Mouse (Mus musculus): Measurements from ENCODE around the gene Iqsec1.

DNA sequence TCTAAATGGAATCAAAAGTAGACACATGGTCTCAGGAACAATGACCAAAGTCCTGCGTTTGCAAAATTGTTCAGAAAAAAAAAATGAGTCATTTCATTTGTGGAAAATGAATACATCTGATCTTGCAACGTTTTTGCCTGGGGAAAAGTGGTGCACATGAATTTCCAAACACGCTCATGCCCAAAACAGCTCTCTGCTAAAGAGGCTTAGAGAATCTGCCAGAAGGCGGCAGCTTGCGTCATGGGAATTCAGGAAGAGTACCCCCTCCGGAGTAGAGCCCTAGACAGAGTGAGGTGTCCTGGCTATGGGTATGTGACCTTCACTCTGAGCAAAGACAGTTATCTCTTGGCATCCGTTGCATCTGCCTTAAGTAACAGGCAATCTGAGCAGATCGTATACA, 116.9 kb downstream of the Iqsec1 start:
- TF ChIP-seq CTCF (IDR thresholded peaks at IDR 0.05; ENCODE audit: low read depth) = no peak
- no peak for TF ChIP-seq EP300 (IDR thresholded peaks at IDR 0.05; ENCODE audit: low read depth)

Measured in heart, postnatal 0 days (tissue).